7 mouse cellular contexts compared by ENCODE assay signal in genomic region chr11:69901993-69902392, GRCm38 (mm10). TPM values are rescaled to one million over a fixed set of nuclear protein-coding genes. Genes with fewer than 3 reads are reported as not detected.
DNase-seq lines count a peak whose midpoint lies in the region; ATAC-seq lines count a peak whose summit lies in the region.

No protein-coding gene starts in this region.

- H3K4me1 ChIP-seq in lung, embryonic 16.5 days (replicated peaks; ENCODE audit: control insufficient read depth, insufficient read depth, low read length): peaks cover 19% of the 10 kb centered on the region
- H3K4me1 ChIP-seq in embryonic facial prominence, embryonic 10.5 days: peaks cover 42% of the 10 kb centered on the region
- H3K4me1 ChIP-seq in hindbrain, embryonic 12.5 days: peaks cover 35% of the 10 kb centered on the region
- H3K4me1 ChIP-seq in midbrain, embryonic 13.5 days (replicated peaks): peaks cover 38% of the 10 kb centered on the region

- H3K9me3 ChIP-seq in lung, embryonic 16.5 days (ENCODE audit: control insufficient read depth, low read length): no peaks in the 10 kb centered on the region
- no peaks in the 10 kb centered on the region for H3K9me3 ChIP-seq in embryonic facial prominence, embryonic 10.5 days
- H3K9me3 ChIP-seq in hindbrain, embryonic 12.5 days (replicated peaks): no peaks in the 10 kb centered on the region
- no peaks in the 10 kb centered on the region for H3K9me3 ChIP-seq in midbrain, embryonic 13.5 days

- DNase-seq in lung, postnatal 36 days: no peak
- DNase-seq in embryonic facial prominence, embryonic 10.5 days (ENCODE audit: low spot score): no peak
- DNase-seq in gastrocnemius, postnatal 10 days: no peak

- under 1% methylated on average over 34 of the region's 39 CpGs for WGBS in lung, embryonic 16.5 days
- under 1% methylated on average over 39 of the region's 39 CpGs for WGBS in embryonic facial prominence, embryonic 10.5 days
- under 1% methylated on average over 32 of the region's 39 CpGs for WGBS in hindbrain, embryonic 12.5 days
- under 1% methylated on average over 39 of the region's 39 CpGs for WGBS in midbrain, embryonic 13.5 days

- peaks cover 25% of the 10 kb centered on the region for H3K36me3 ChIP-seq in lung, embryonic 16.5 days (ENCODE audit: control insufficient read depth, insufficient read depth, low read length)
- H3K36me3 ChIP-seq in embryonic facial prominence, embryonic 10.5 days (replicated peaks): peaks cover 51% of the 10 kb centered on the region
- peaks cover 34% of the 10 kb centered on the region for H3K36me3 ChIP-seq in hindbrain, embryonic 12.5 days
- peaks cover 39% of the 10 kb centered on the region for H3K36me3 ChIP-seq in midbrain, embryonic 13.5 days

- peak overlapping the region; percentile 90 for H3K9ac ChIP-seq in lung, embryonic 16.5 days (ENCODE audit: low read length)
- peak overlapping the region; percentile 97 for H3K9ac ChIP-seq in hindbrain, embryonic 12.5 days
- peak overlapping the region; percentile 97 for H3K9ac ChIP-seq in midbrain, embryonic 13.5 days (replicated peaks)

- peak overlapping the region; percentile 81 for H3K4me3 ChIP-seq in lung, embryonic 16.5 days (ENCODE audit: low read length)
- H3K4me3 ChIP-seq in embryonic facial prominence, embryonic 10.5 days: peak overlapping the region; percentile 93
- peak overlapping the region; percentile 93 for H3K4me3 ChIP-seq in hindbrain, embryonic 12.5 days
- H3K4me3 ChIP-seq in midbrain, embryonic 13.5 days (replicated peaks): peak overlapping the region; percentile 91

- H3K4me2 ChIP-seq in lung, embryonic 16.5 days (ENCODE audit: low read depth, low read length): peak overlapping the region; percentile 99
- peak overlapping the region; percentile 96 for H3K4me2 ChIP-seq in hindbrain, embryonic 12.5 days (replicated peaks)
- H3K4me2 ChIP-seq in midbrain, embryonic 13.5 days (replicated peaks): peak overlapping the region; percentile 95

- H3K27ac ChIP-seq in lung, embryonic 16.5 days (ENCODE audit: low read length): peak overlapping the region; percentile 99
- H3K27ac ChIP-seq in embryonic facial prominence, embryonic 10.5 days (replicated peaks): peak overlapping the region; percentile 99
- peak overlapping the region; percentile 89 for H3K27ac ChIP-seq in hindbrain, embryonic 12.5 days
- H3K27ac ChIP-seq in midbrain, embryonic 13.5 days: peak overlapping the region; percentile 98

- peak; percentile 0; the same call in 1 of the 2 replicates for ATAC-seq in lung, embryonic 16.5 days (ENCODE audit: low read depth)
- peak; percentile 0; the same call in 1 of the 2 replicates for ATAC-seq in hindbrain, embryonic 12.5 days (ENCODE audit: low FRiP score)
- ATAC-seq in midbrain, embryonic 13.5 days: no peak; the same call in 1 of the 2 replicates
- ATAC-seq in frontal cortex, adult (ENCODE audit: low TSS enrichment): no peak

- H3K27me3 ChIP-seq in lung, embryonic 16.5 days (ENCODE audit: control insufficient read depth, insufficient read depth, low read depth, low read length): no peaks in the 10 kb centered on the region
- H3K27me3 ChIP-seq in embryonic facial prominence, embryonic 10.5 days (replicated peaks; ENCODE audit: low read depth, poor library complexity, severe bottlenecking): no peaks in the 10 kb centered on the region; the same call in 1 of the 2 replicates
- no peaks in the 10 kb centered on the region for H3K27me3 ChIP-seq in hindbrain, embryonic 12.5 days
- no peaks in the 10 kb centered on the region for H3K27me3 ChIP-seq in midbrain, embryonic 13.5 days

RNA-seq across cellular contexts. Expression of gene Neurl4, which starts 1.1 kb away (rescaled TPM):
- polyA plus RNA-seq in lung, embryonic 16.5 days (2015; fragmentation: Nextera tagmentation; extraction: Ambion mirVana): 5.7 and 6.4 TPM in 2 replicates
- 10.9 and 11.1 TPM in 2 replicates for polyA plus RNA-seq in embryonic facial prominence, embryonic 10.5 days (2016; fragmentation: Nextera tagmentation; extraction: Ambion mirVana)
- 15.0 and 15.2 TPM in 2 replicates for polyA plus RNA-seq in hindbrain, embryonic 12.5 days (2016; fragmentation: Nextera tagmentation; extraction: Ambion mirVana)
- polyA plus RNA-seq in midbrain, embryonic 13.5 days (2015; fragmentation: Nextera tagmentation; extraction: Ambion mirVana): 18.6 and 19.8 TPM in 2 replicates
- 10 to 100 TPM; 31.2 to 31.8 TPM for total RNA-seq in gastrocnemius, postnatal 10 days (2021)

RNA-seq across cellular contexts. Expression of gene 2810408A11Rik, which starts 1.2 kb away (rescaled TPM):
- 7.9 and 8.6 TPM in 2 replicates for polyA plus RNA-seq in lung, embryonic 16.5 days (2015; fragmentation: Nextera tagmentation; extraction: Ambion mirVana)
- polyA plus RNA-seq in embryonic facial prominence, embryonic 10.5 days (2016; fragmentation: Nextera tagmentation; extraction: Ambion mirVana): 14.7 and 14.8 TPM in 2 replicates
- 17.8 TPM in 2 replicates for polyA plus RNA-seq in hindbrain, embryonic 12.5 days (2016; fragmentation: Nextera tagmentation; extraction: Ambion mirVana)
- polyA plus RNA-seq in midbrain, embryonic 13.5 days (2015; fragmentation: Nextera tagmentation; extraction: Ambion mirVana): 16.1 and 17.1 TPM in 2 replicates
- 1 to 10 TPM; 1.8 to 2.4 TPM for total RNA-seq in gastrocnemius, postnatal 10 days (2021)

RNA-seq across cellular contexts. Expression of gene Acap1, which starts 6.7 kb away (rescaled TPM):
- 2.1 and 3.8 TPM in 2 replicates for polyA plus RNA-seq in lung, embryonic 16.5 days (2015; fragmentation: Nextera tagmentation; extraction: Ambion mirVana)
- 1.3 and 1.5 TPM in 2 replicates for polyA plus RNA-seq in embryonic facial prominence, embryonic 10.5 days (2016; fragmentation: Nextera tagmentation; extraction: Ambion mirVana)
- polyA plus RNA-seq in hindbrain, embryonic 12.5 days (2016; fragmentation: Nextera tagmentation; extraction: Ambion mirVana): 0.86 and 0.92 TPM in 2 replicates
- polyA plus RNA-seq in midbrain, embryonic 13.5 days (2015; fragmentation: Nextera tagmentation; extraction: Ambion mirVana): 0.37 and 0.48 TPM in 2 replicates
- 1 to 10 TPM in 1 of 2 experiments, under 1 TPM in 1; 0.42 to 1.0 TPM for total RNA-seq in gastrocnemius, postnatal 10 days (2021)

RNA-seq across cellular contexts. Expression of gene Gps2, which starts 11.7 kb away (rescaled TPM):
- 85.1 and 87.8 TPM in 2 replicates for polyA plus RNA-seq in lung, embryonic 16.5 days (2015; fragmentation: Nextera tagmentation; extraction: Ambion mirVana)
- 87.6 and 89.1 TPM in 2 replicates for polyA plus RNA-seq in embryonic facial prominence, embryonic 10.5 days (2016; fragmentation: Nextera tagmentation; extraction: Ambion mirVana)
- 84.7 and 90.1 TPM in 2 replicates for polyA plus RNA-seq in hindbrain, embryonic 12.5 days (2016; fragmentation: Nextera tagmentation; extraction: Ambion mirVana)
- 81.9 and 87.0 TPM in 2 replicates for polyA plus RNA-seq in midbrain, embryonic 13.5 days (2015; fragmentation: Nextera tagmentation; extraction: Ambion mirVana)
- 10 to 100 TPM; 29.0 to 31.3 TPM for total RNA-seq in gastrocnemius, postnatal 10 days (2021)

RNA-seq across cellular contexts. Expression of gene Eif5a, which starts 19.8 kb away (rescaled TPM):
- polyA plus RNA-seq in lung, embryonic 16.5 days (2015; fragmentation: Nextera tagmentation; extraction: Ambion mirVana): 1,390 and 1,410 TPM in 2 replicates
- polyA plus RNA-seq in embryonic facial prominence, embryonic 10.5 days (2016; fragmentation: Nextera tagmentation; extraction: Ambion mirVana): 2,818 and 3,035 TPM in 2 replicates
- polyA plus RNA-seq in hindbrain, embryonic 12.5 days (2016; fragmentation: Nextera tagmentation; extraction: Ambion mirVana): 1,354 and 1,360 TPM in 2 replicates
- 1,160 and 1,188 TPM in 2 replicates for polyA plus RNA-seq in midbrain, embryonic 13.5 days (2015; fragmentation: Nextera tagmentation; extraction: Ambion mirVana)
- 100 to 1,000 TPM; 600 to 663 TPM for total RNA-seq in gastrocnemius, postnatal 10 days (2021)

Comparison
In these comparisons a context has a peak if more than half of its experiments do, and no peak if none do; other contexts are left out.
1. ATAC-seq: peak in lung, embryonic 16.5 days (single experiment) and hindbrain, embryonic 12.5 days (single experiment); none in midbrain, embryonic 13.5 days (single experiment) and frontal cortex, adult (single experiment).
2. Peak in every context shown above with its lines, with median percentiles within 50 percentile points of each other: H3K27ac ChIP-seq, H3K4me2 ChIP-seq, H3K4me3 ChIP-seq and H3K9ac ChIP-seq.